8 mouse cellular contexts compared by ENCODE assay signal in the genomic region with DNA sequence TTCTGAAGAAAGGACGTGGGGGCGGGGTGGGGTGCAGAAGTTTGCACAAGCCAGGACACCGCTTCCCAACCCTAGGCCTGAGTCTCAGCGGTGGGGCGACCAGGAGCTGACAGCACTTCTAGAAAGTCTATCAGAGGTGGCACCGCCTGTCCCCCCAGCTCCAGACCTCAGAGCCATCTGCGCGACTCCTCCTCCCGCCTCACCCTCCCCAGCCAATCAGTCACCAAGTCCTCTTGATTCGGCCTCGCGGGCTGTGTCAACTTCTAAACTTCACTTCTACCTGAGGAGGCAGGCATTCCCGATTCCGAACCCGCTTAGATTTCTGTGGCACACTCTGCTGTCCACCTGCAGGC. TPM values are rescaled to one million over a fixed set of nuclear protein-coding genes. Genes with fewer than 3 reads are reported as not detected.
DNase-seq lines count a peak whose midpoint lies in the region; ATAC-seq and TF ChIP-seq lines count a peak whose summit lies in the region.

No protein-coding gene starts in this region.

- H3K4me1 ChIP-seq in ES-E14 (ENCODE audit: control insufficient read depth in 2 of 2, insufficient read depth in 2 of 2, low read length in 2 of 2, poor library complexity in 1 of 2), result peaks cover 0 to 2% of the 10 kb centered on the region in 2 experiments; a peak in 1 of 4 replicates
- H3K4me1 ChIP-seq in embryonic facial prominence, embryonic 15.5 days, result peaks cover 46% of the 10 kb centered on the region
- peaks cover 37% of the 10 kb centered on the region for H3K4me1 ChIP-seq in heart, embryonic 12.5 days (replicated peaks)
- H3K4me1 ChIP-seq in kidney, embryonic 16.5 days (ENCODE audit: insufficient read depth, low read length), result peaks cover 40% of the 10 kb centered on the region
- peaks cover 17% of the 10 kb centered on the region; the same call in 1 of the 2 replicates for H3K4me1 ChIP-seq in small intestine, adult 2 months (ENCODE audit: control insufficient read depth, insufficient read depth, insufficient read length, low read length)

- H3K9me3 ChIP-seq in ES-E14 (ENCODE audit: control insufficient read depth, insufficient read depth, low read depth, low read length), result no peaks in the 10 kb centered on the region
- no peaks in the 10 kb centered on the region for H3K9me3 ChIP-seq in embryonic facial prominence, embryonic 15.5 days (replicated peaks)
- no peaks in the 10 kb centered on the region for H3K9me3 ChIP-seq in heart, embryonic 12.5 days (replicated peaks)
- no peaks in the 10 kb centered on the region for H3K9me3 ChIP-seq in kidney, embryonic 16.5 days (ENCODE audit: low read length)

- WGBS in embryonic facial prominence, embryonic 15.5 days, result 0% methylated on average over 15 of the region's 15 CpGs
- 1% methylated on average over 15 of the region's 15 CpGs for WGBS in heart, embryonic 12.5 days
- WGBS in kidney, embryonic 16.5 days, result 0% methylated on average over 15 of the region's 15 CpGs
- WGBS in small intestine, adult 2 months, result under 1% methylated on average over 15 of the region's 15 CpGs

- in situ Hi-C loops in ES-E14 (cut with MboI; ENCODE audit: low sequenced_read_pairs in 2 of 2, unreplicated experiment in 2 of 2), result no loop called here

- H3K9ac ChIP-seq in ES-E14 (ENCODE audit: insufficient read depth, low read depth, low read length, poor library complexity, severe bottlenecking), result no peak overlapping the region
- peak overlapping the region; percentile 99 for H3K9ac ChIP-seq in embryonic facial prominence, embryonic 15.5 days
- H3K9ac ChIP-seq in heart, embryonic 12.5 days, result peak overlapping the region; percentile 99
- H3K9ac ChIP-seq in kidney, embryonic 16.5 days (replicated peaks; ENCODE audit: low read length), result peak overlapping the region; percentile 99

- TF ChIP-seq CTCF in small intestine, adult 2 months (IDR thresholded peaks at IDR 0.05; ENCODE audit: extremely low read depth, insufficient read length, insufficient replicate concordance, low read depth, low read length), result no peak

- H3K4me2 ChIP-seq in embryonic facial prominence, embryonic 15.5 days (replicated peaks), result peak overlapping the region; percentile 88
- peak overlapping the region; percentile 91 for H3K4me2 ChIP-seq in heart, embryonic 12.5 days
- peak overlapping the region; percentile 93 for H3K4me2 ChIP-seq in kidney, embryonic 16.5 days (replicated peaks; ENCODE audit: low read depth, low read length)

- no peak overlapping the region for H3K27ac ChIP-seq in ES-E14 (ENCODE audit: insufficient read depth, low read depth, low read length, poor library complexity, severe bottlenecking)
- peak overlapping the region; percentile 97 for H3K27ac ChIP-seq in embryonic facial prominence, embryonic 15.5 days (replicated peaks)
- peak overlapping the region; percentile 97 for H3K27ac ChIP-seq in heart, embryonic 12.5 days (ENCODE audit: poor library complexity, severe bottlenecking)
- H3K27ac ChIP-seq in kidney, embryonic 16.5 days (ENCODE audit: low read length), result peak overlapping the region; percentile 98
- no peak overlapping the region for H3K27ac ChIP-seq in small intestine, adult 2 months (ENCODE audit: insufficient read depth, low read depth, low read length)

- no peaks in the 10 kb centered on the region for H3K36me3 ChIP-seq in ES-E14 (ENCODE audit: control insufficient read depth, insufficient read depth, low read length, poor library complexity, severe bottlenecking)
- H3K36me3 ChIP-seq in embryonic facial prominence, embryonic 15.5 days, result no peaks in the 10 kb centered on the region
- H3K36me3 ChIP-seq in heart, embryonic 12.5 days, result no peaks in the 10 kb centered on the region
- H3K36me3 ChIP-seq in kidney, embryonic 16.5 days (ENCODE audit: insufficient read depth, low read length), result no peaks in the 10 kb centered on the region
- no peaks in the 10 kb centered on the region for H3K36me3 ChIP-seq in small intestine, adult 2 months (ENCODE audit: control insufficient read depth, insufficient read depth, low read length)

- H3K4me3 ChIP-seq in ES-E14 (ENCODE audit: insufficient read depth in 1 of 2, low read depth in 1 of 2, low read length in 2 of 2, poor library complexity in 1 of 2, severe bottlenecking in 1 of 2), result peak overlapping the region; percentile 70 to 73
- peak overlapping the region; percentile 78 for H3K4me3 ChIP-seq in embryonic facial prominence, embryonic 15.5 days (replicated peaks)
- peak overlapping the region; percentile 100 for H3K4me3 ChIP-seq in heart, embryonic 12.5 days
- peak overlapping the region; percentile 89 for H3K4me3 ChIP-seq in kidney, embryonic 16.5 days (ENCODE audit: low read length)
- H3K4me3 ChIP-seq in small intestine, adult 2 months (ENCODE audit: low read depth, low read length), result peak overlapping the region; percentile 99

- no peak for DNase-seq in ES-E14 (ENCODE audit: low read depth, low spot score)
- peak; percentile 86 to 88 for DNase-seq in adrenal gland, postnatal 36 days
- peak; percentile 76 to 85 for DNase-seq in lung, postnatal 4 days
- DNase-seq in layer of hippocampus, postnatal 36 days, result no peak

- ATAC-seq in embryonic facial prominence, embryonic 15.5 days (ENCODE audit: insufficient number of reproducible peaks, low FRiP score, low TSS enrichment, low read depth), result peak; percentile 67; the same call in 1 of the 2 replicates
- peak; percentile 72 for ATAC-seq in heart, embryonic 12.5 days (ENCODE audit: insufficient number of reproducible peaks, low FRiP score)
- peak; percentile 65 for ATAC-seq in kidney, embryonic 16.5 days (ENCODE audit: low FRiP score, low TSS enrichment)

- no peaks in the 10 kb centered on the region for H3K27me3 ChIP-seq in embryonic facial prominence, embryonic 15.5 days
- no peaks in the 10 kb centered on the region for H3K27me3 ChIP-seq in heart, embryonic 12.5 days (replicated peaks)
- no peaks in the 10 kb centered on the region for H3K27me3 ChIP-seq in kidney, embryonic 16.5 days (ENCODE audit: insufficient read depth, low read length)
- no peaks in the 10 kb centered on the region for H3K27me3 ChIP-seq in small intestine, adult 2 months (ENCODE audit: control insufficient read depth, insufficient read depth, low read length)

- peak; percentile 72 for TF ChIP-seq POLR2A in small intestine, adult 2 months (IDR thresholded peaks at IDR 0.05; ENCODE audit: low read depth, low read length)

TF ChIP-seq in ES-E14, 5 proteins besides CTCF, POLR2A, EP300 and RAD21:
- TF ChIP-seq HCFC1 (IDR thresholded peaks at IDR 0.05; ENCODE audit: borderline replicate concordance, insufficient read depth, low read length) (no peak), MAFK (IDR thresholded peaks at IDR 0.05; ENCODE audit: insufficient read depth, low read depth, low read length) (no peak), CHD2 (IDR thresholded peaks at IDR 0.05; ENCODE audit: low read depth, low read length) (no peak), ZNF384 (IDR thresholded peaks at IDR 0.05; ENCODE audit: low read depth, low read length) (no peak), ZC3H11A (IDR thresholded peaks at IDR 0.05; ENCODE audit: borderline replicate concordance, low read depth, low read length) (no peak)
TF ChIP-seq in ES-E14: peak in this region for 0.

RNA-seq across cellular contexts. Expression of a gene that starts 1.0 kb away (rescaled TPM):
- 1.5 and 1.9 TPM in 2 replicates for total RNA-seq in ES-E14 (2012; rRNA removed)
- 10 to 100 TPM; 26.8 TPM for total RNA-seq in adrenal gland, postnatal 36 days (2021)
- polyA plus RNA-seq in embryonic facial prominence, embryonic 15.5 days (2015; fragmentation: Nextera tagmentation; extraction: Ambion mirVana), result 37.3 and 43.6 TPM in 2 replicates
- 21.3 and 21.8 TPM in 2 replicates for polyA plus RNA-seq in heart, embryonic 12.5 days (2016; fragmentation: Nextera tagmentation; extraction: Ambion mirVana)
- 46.1 and 47.5 TPM in 2 replicates for polyA plus RNA-seq in kidney, embryonic 16.5 days (2015; fragmentation: Nextera tagmentation; extraction: Ambion mirVana)
- polyA plus RNA-seq in small intestine, adult 2 months (2012; rRNA removed), result 19.8 and 37.8 TPM in 2 replicates
- 10 to 100 TPM; 23.7 to 29.8 TPM for total RNA-seq in layer of hippocampus, postnatal 36 days (2021)

RNA-seq across cellular contexts. Expression of a gene that starts 51.6 kb away (rescaled TPM):
- 0.09 and 0.11 TPM in 2 replicates for total RNA-seq in ES-E14 (2012; rRNA removed)
- under 1 TPM; 0.16 to 0.30 TPM for total RNA-seq in adrenal gland, postnatal 36 days (2021)
- polyA plus RNA-seq in embryonic facial prominence, embryonic 15.5 days (2015; fragmentation: Nextera tagmentation; extraction: Ambion mirVana), result 0.12 and 0.15 TPM in 2 replicates
- polyA plus RNA-seq in heart, embryonic 12.5 days (2016; fragmentation: Nextera tagmentation; extraction: Ambion mirVana), result 0.09 TPM in 2 replicates
- 0.24 and 0.35 TPM in 2 replicates for polyA plus RNA-seq in kidney, embryonic 16.5 days (2015; fragmentation: Nextera tagmentation; extraction: Ambion mirVana)
- 0.11 and 0.32 TPM in 2 replicates for polyA plus RNA-seq in small intestine, adult 2 months (2012; rRNA removed)
- total RNA-seq in layer of hippocampus, postnatal 36 days (2021), result under 1 TPM; 0.48 to 0.62 TPM

Comparison
In these comparisons a context has a peak if more than half of its experiments do, and no peak if none do; other contexts are left out.
1. DNase-seq: peak in adrenal gland, postnatal 36 days (2 of 2) and lung, postnatal 4 days (2 of 2); none in ES-E14 (single experiment) and layer of hippocampus, postnatal 36 days (0 of 2).
2. H3K27ac ChIP-seq: peak in embryonic facial prominence, embryonic 15.5 days (single experiment), heart, embryonic 12.5 days (single experiment) and kidney, embryonic 16.5 days (single experiment); none in ES-E14 (single experiment) and small intestine, adult 2 months (single experiment).
3. Peak in every context shown above with its lines, with median percentiles within 50 percentile points of each other: H3K4me3 ChIP-seq, ATAC-seq and H3K4me2 ChIP-seq.